Mouse (Mus musculus) embryonic facial prominence, embryonic 12.5 days (tissue): Measurements from ENCODE around the gene Hoxa7. TPM values are rescaled to one million over a fixed set of nuclear protein-coding genes. Genes with fewer than 3 reads are reported as not detected.
A peak's percentile ranks its signal among the peaks of the same experiment; 100 is the strongest.

Experiments
- ATAC-seq: fragments of 200-750 bp; cut with Nextera tagmentation; 2 replicates; pipeline ENCODE4 v1.8.0; 2017; ENCODE audit not compliant: insufficient number of reproducible peaks, insufficient read depth, low FRiP score, low TSS enrichment
- H3K27ac ChIP-seq: fragments of 300-500 bp; sonication (generic); 2 replicates; pipeline ENCODE4 v1.5.1; 2016; ENCODE audit warnings: mild to moderate bottlenecking
- H3K27me3 ChIP-seq: fragments of 300-500 bp; sonication (generic); 2 replicates; pipeline ENCODE4 v1.6.1; 2016; ENCODE audit warnings: mild to moderate bottlenecking, moderate library complexity
- H3K36me3 ChIP-seq: fragments of 300-500 bp; sonication (generic); 2 replicates; pipeline ENCODE4 v1.6.1; 2016; ENCODE audit warnings: mild to moderate bottlenecking
- H3K4me1 ChIP-seq: fragments of 300-500 bp; sonication (generic); 2 replicates; pipeline ENCODE4 v1.6.1; 2016
- H3K4me2 ChIP-seq: fragments of 300-500 bp; sonication (generic); replicated peaks from 2 replicates; pipeline ENCODE4 v1.6.1; 2016; ENCODE audit warnings: mild to moderate bottlenecking, moderate library complexity
- H3K4me3 ChIP-seq: fragments of 300-500 bp; sonication (generic); 2 replicates; pipeline ENCODE4 v1.5.1; 2016; ENCODE audit warnings: mild to moderate bottlenecking
- H3K9ac ChIP-seq: fragments of 300-500 bp; sonication (generic); 2 replicates; pipeline ENCODE4 v1.6.1; 2016; ENCODE audit warnings: mild to moderate bottlenecking, moderate library complexity
- H3K9me3 ChIP-seq: fragments of 300-500 bp; sonication (generic); 2 replicates; pipeline ENCODE4 v1.6.1; 2016; ENCODE audit warnings: mild to moderate bottlenecking, moderate library complexity
- WGBS: fragments of 180-500 bp; shearing (Covaris S2); methylation state at CpG from one replicate; pipeline ENCODE4 v1.1.7; 2016; 5-methylcytosine and 5-hydroxymethylcytosine counted together
- polyA plus RNA-seq: library from polyadenylated mRNA; unstranded; fragments of >200 nt; fragmentation: Nextera tagmentation; extraction: Ambion mirVana; gene quantifications from 2 replicates; pipeline ENCODE4 v1.2.1, GENCODE M21; 2016

Hoxa7 gene
- 0.20 TPM in 1 of 2 replicates, not detected in the other for polyA plus RNA-seq

- peak within 1 kb of the TSS; percentile 48 for H3K4me3 ChIP-seq
- peaks cover 98% of the 10 kb centered on the region for H3K27me3 ChIP-seq
- H3K9me3 ChIP-seq = no peaks in the 10 kb centered on the region
- WGBS = 2% methylated on average over 46 of the region's 46 CpGs
- peak within 1 kb of the TSS; percentile 84 for H3K4me2 ChIP-seq
- peaks cover 5% of the 10 kb centered on the region for H3K4me1 ChIP-seq
- H3K9ac ChIP-seq = peak within 1 kb of the TSS; percentile 54
- H3K36me3 ChIP-seq = no peaks in the 10 kb centered on the region
- H3K27ac ChIP-seq = no peak within 1 kb of the TSS
- no peak for ATAC-seq
These were observed at the start of gene Hoxa7 for GRCm38 (mm10) chr6:52221337-52221992. TSS of gene Hoxa7 (minus strand) at chr6:52221854.

- no peak overlapping the region for H3K9ac ChIP-seq
- no peak for ATAC-seq
- H3K4me3 ChIP-seq = no peak overlapping the region
- H3K4me2 ChIP-seq = no peak overlapping the region
- H3K27ac ChIP-seq = no peak overlapping the region
- H3K4me1 ChIP-seq = no peaks in the 10 kb centered on the region
- WGBS = 5% methylated on average over 23 of the region's 23 CpGs
- H3K27me3 ChIP-seq = peaks cover 96% of the 10 kb centered on the region
- H3K9me3 ChIP-seq = no peaks in the 10 kb centered on the region
- H3K36me3 ChIP-seq = no peaks in the 10 kb centered on the region
These were observed 49.1 kb upstream of the Hoxa7 start for GRCm38 (mm10) chr6:52270494-52271480.

GRCm38 (mm10) chr6:52268756-52269155, 47.1 kb upstream of the Hoxa7 start:
- H3K9ac ChIP-seq = no peak overlapping the region
- no peak overlapping the region for H3K4me2 ChIP-seq
- no peaks in the 10 kb centered on the region for H3K36me3 ChIP-seq
- H3K27ac ChIP-seq = no peak overlapping the region
- no peak overlapping the region for H3K4me3 ChIP-seq
- peaks cover 96% of the 10 kb centered on the region for H3K27me3 ChIP-seq
- H3K9me3 ChIP-seq = no peaks in the 10 kb centered on the region
- WGBS = 3% methylated on average over 3 of the region's 3 CpGs
- H3K4me1 ChIP-seq = no peaks in the 10 kb centered on the region
- no peak for ATAC-seq

GRCm38 (mm10) chr6:52268341-52268740, 46.7 kb upstream of the Hoxa7 start:
- no peak for ATAC-seq
- Histone ChIP-seq H3K27me3 (peaks cover 96% of the 10 kb centered on the region), H3K4me2 (no peak overlapping the region), H3K4me3 (no peak overlapping the region), H3K4me1 (no peaks in the 10 kb centered on the region), H3K9me3 (no peaks in the 10 kb centered on the region), H3K9ac (no peak overlapping the region), H3K27ac (no peak overlapping the region), H3K36me3 (no peaks in the 10 kb centered on the region)
- under 1% methylated on average over 7 of the region's 7 CpGs for WGBS

- Histone ChIP-seq H3K27ac (no peak overlapping the region), H3K4me1 (no peaks in the 10 kb centered on the region), H3K4me3 (no peak overlapping the region), H3K27me3 (peaks cover 94% of the 10 kb centered on the region), H3K4me2 (no peak overlapping the region), H3K9ac (no peak overlapping the region), H3K36me3 (no peaks in the 10 kb centered on the region), H3K9me3 (no peaks in the 10 kb centered on the region)
- no peak for ATAC-seq
- 5% methylated on average over 3 of the region's 3 CpGs for WGBS
These were observed 46.0 kb upstream of the Hoxa7 start for GRCm38 (mm10) chr6:52267691-52268090.

GRCm38 (mm10) chr6:52267221-52267620, 45.6 kb upstream of the Hoxa7 start:
- Histone ChIP-seq H3K9ac (no peak overlapping the region), H3K27me3 (peaks cover 94% of the 10 kb centered on the region), H3K4me1 (no peaks in the 10 kb centered on the region), H3K36me3 (no peaks in the 10 kb centered on the region), H3K4me3 (no peak overlapping the region), H3K27ac (no peak overlapping the region), H3K4me2 (no peak overlapping the region), H3K9me3 (no peaks in the 10 kb centered on the region)
- ATAC-seq = no peak
- 15% methylated on average over 5 of the region's 5 CpGs for WGBS

GRCm38 (mm10) chr6:52266666-52266985, 45.0 kb upstream of the Hoxa7 start:
- Histone ChIP-seq H3K9me3 (no peaks in the 10 kb centered on the region), H3K4me3 (no peak overlapping the region), H3K4me1 (no peaks in the 10 kb centered on the region), H3K4me2 (no peak overlapping the region), H3K36me3 (no peaks in the 10 kb centered on the region), H3K27ac (no peak overlapping the region), H3K27me3 (peaks cover 96% of the 10 kb centered on the region), H3K9ac (no peak overlapping the region)
- WGBS = under 1% methylated on average over 9 of the region's 9 CpGs
- no peak for ATAC-seq

- no peak for ATAC-seq
- Histone ChIP-seq H3K4me2 (no peak overlapping the region), H3K9ac (no peak overlapping the region), H3K9me3 (no peaks in the 10 kb centered on the region), H3K4me1 (no peaks in the 10 kb centered on the region), H3K27ac (no peak overlapping the region), H3K36me3 (no peaks in the 10 kb centered on the region), H3K27me3 (peaks cover 96% of the 10 kb centered on the region), H3K4me3 (no peak overlapping the region)
- 1% methylated on average over 19 of the region's 19 CpGs for WGBS
These were observed 44.4 kb upstream of the Hoxa7 start for GRCm38 (mm10) chr6:52265913-52266665.

- no peak overlapping the region for H3K9ac ChIP-seq
- no peak for ATAC-seq
- no peaks in the 10 kb centered on the region for H3K36me3 ChIP-seq
- no peaks in the 10 kb centered on the region for H3K9me3 ChIP-seq
- no peaks in the 10 kb centered on the region for H3K4me1 ChIP-seq
- no peak overlapping the region for H3K4me2 ChIP-seq
- 2% methylated on average over 18 of the region's 18 CpGs for WGBS
- no peak overlapping the region for H3K27ac ChIP-seq
- no peak overlapping the region for H3K4me3 ChIP-seq
- H3K27me3 ChIP-seq = peaks cover 96% of the 10 kb centered on the region
These were observed 43.8 kb upstream of the Hoxa7 start for GRCm38 (mm10) chr6:52265306-52265912.

- no peak for ATAC-seq
- Histone ChIP-seq H3K36me3 (no peaks in the 10 kb centered on the region), H3K4me2 (no peak overlapping the region), H3K27ac (no peak overlapping the region), H3K4me3 (no peak overlapping the region), H3K4me1 (peaks cover 4% of the 10 kb centered on the region; the same call in 1 of the 2 replicates), H3K9ac (no peak overlapping the region), H3K27me3 (peaks cover 94% of the 10 kb centered on the region), H3K9me3 (no peaks in the 10 kb centered on the region)
- WGBS = 3% methylated on average over 5 of the region's 5 CpGs
These were observed 42.6 kb upstream of the Hoxa7 start for GRCm38 (mm10) chr6:52264106-52264790.

- H3K9ac ChIP-seq = no peak overlapping the region
- no peak overlapping the region for H3K4me3 ChIP-seq
- H3K36me3 ChIP-seq = no peaks in the 10 kb centered on the region
- WGBS = 2% methylated on average over 6 of the region's 6 CpGs
- H3K27me3 ChIP-seq = peaks cover 94% of the 10 kb centered on the region
- H3K27ac ChIP-seq = no peak overlapping the region
- H3K4me2 ChIP-seq = no peak overlapping the region
- H3K4me1 ChIP-seq = peaks cover 4% of the 10 kb centered on the region; the same call in 1 of the 2 replicates
- H3K9me3 ChIP-seq = no peaks in the 10 kb centered on the region
- no peak for ATAC-seq
These were observed 41.6 kb upstream of the Hoxa7 start for GRCm38 (mm10) chr6:52263321-52263585.
